Mouse (Mus musculus): ENCODE results near the gene Nrxn1.

The Nrxn1 gene

DNA sequence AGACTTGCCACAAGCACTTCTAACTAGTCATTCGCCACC is at the start of gene Nrxn1:
Gene Nrxn1, minus strand, starts transcription at position 30 of the 39 bp plus-strand sequence.
- no peak for DNase-seq (ENCODE audit: low spot score)

DNA sequence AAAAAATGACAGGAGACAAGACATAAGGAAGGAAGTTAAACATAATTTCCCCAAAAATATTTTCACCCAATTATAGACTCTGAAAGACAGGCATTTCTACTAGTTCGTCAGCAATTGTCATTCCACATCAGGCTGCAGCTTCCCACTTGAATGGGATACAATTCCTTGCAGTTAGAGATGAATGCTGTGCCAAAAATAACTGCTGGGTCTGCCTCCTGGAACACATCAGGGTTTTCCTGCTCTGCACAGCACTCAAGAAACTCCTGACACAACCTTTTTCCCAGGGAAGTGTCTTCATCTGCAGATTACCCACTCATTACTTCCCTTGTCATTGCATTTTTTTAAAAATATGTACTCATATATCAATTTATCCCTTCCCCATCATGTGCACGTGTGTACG is 44.0 kb upstream of the Nrxn1 start:
- DNase-seq (ENCODE audit: low spot score), result no peak

DNA sequence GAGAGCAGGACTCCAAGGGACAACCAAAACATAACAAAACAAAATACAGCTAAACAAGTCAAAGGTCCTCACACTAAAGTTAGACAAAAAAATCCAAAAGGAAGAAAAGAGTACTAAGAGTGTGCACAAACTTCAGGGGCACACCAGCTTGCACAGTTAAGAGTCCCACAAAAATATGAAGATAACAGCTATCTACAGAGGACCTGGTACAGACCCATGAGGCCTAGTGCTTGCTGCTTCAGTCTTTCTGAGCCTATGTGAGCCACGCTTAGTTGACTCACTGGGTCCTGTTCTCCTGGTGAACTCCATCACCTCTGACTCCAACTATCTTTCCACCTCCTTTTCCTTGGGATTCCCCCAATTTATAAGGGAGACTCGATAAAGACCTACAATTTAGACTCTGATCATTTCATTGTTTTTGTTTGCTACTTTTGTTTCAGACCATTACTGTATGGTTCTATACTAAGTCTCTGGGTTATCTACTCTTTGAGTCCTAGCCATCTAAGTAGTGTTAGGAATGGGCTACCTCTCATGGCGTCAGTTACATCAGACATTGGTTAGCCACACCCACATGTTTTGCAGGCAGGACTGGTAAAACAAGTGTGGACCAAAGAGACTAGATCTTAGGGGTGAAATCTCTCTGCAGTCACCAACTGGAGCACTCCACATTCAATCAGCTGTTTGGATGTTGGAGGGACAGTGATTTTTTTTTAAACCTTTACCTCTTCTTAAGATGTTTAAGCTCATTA is 20.2 kb upstream of the Nrxn1 start:
- DNase-seq (ENCODE audit: low spot score), result no peak

DNA sequence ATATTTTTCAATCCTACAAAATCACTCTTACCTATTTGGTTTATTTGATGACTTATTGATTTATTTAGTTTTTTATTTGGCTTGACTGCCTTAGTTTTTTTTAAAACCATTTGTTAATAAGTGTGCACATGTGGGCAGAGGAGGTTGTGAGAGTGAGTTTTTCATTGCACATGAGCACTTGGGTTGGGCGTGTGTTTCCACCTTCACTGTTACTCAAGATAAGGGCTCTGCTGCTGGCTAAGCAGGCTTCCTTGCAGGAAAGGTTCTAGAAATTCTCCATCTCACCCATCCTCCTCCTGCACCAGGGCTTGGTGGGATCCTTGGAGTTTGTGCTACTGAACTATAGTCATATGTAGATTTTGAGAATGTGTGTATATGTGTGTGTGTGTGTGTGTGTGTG is 19.2 kb upstream of the Nrxn1 start:
- no peak for DNase-seq (ENCODE audit: low spot score)

DNA sequence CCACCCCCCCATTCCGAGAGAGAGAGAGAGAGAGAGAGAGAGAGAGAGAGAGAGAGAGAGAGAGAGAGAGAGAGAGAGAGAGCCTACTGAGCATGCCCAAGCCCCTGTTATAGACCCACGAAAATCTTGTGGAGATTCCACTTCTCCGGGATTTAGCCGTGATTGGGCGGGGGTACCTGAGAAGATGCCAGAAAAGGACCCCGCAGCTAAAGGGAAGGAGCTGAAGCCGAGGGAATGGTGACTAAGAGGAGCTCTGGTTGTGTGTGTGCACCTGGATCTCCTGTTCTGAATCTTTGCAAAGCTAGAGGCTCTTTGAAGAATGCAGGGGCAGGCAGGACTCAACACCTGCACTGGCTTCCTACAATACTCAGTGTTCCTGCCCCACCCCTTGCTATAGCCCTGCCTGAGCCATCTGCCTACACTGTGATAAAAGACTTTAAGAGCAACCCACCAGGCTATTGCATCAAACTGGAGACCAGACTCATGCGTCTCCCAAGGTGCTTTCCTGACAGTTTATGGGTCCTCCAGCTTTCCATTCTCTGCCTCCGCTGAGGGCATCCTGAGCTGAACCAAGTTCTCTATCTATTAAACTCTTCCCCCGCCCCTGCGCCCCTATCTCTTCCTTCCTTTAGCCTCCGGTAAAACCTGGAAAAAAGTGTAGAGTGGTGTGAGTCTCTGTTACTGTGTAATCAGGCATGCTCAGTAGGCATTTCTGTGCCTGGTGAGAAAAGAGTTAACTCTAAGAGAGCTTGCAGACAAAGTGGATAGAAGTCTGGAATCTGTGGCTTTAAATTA is 407 bp upstream of the Nrxn1 start:
- no peak for DNase-seq (ENCODE audit: low spot score)

DNA sequence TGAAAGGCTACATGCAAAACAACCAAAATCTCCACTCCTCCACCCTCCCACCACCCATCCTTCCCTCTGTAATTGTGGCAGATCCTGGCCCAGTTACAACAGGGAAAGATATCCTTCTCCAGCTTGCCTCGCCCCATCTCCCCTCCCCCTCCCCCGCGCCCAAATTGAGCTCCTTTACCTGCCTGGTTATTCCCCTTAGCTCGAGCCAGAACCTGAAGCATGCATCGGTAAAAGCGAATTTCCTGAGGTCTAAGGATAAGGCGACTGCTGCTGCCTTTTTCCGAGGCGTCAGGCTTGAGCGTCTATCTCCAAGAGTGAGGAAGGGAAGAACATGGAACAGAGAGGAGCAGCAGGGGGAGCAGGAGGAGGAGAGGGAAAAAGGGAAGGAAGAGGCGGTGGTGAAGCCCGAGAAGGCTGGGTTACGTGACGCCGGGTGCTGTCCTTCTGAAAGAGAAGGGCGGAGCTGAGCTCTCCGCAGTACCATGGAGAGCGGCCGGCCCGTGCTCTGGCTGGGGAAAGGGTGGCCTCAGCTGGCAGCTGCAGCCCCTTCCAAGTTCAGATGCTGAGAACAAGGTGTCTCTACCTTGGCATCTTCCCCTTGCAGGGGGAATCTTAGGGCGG is 340 bp downstream of the Nrxn1 start:
- DNase-seq (ENCODE audit: low spot score), result peak; percentile 84

DNA sequence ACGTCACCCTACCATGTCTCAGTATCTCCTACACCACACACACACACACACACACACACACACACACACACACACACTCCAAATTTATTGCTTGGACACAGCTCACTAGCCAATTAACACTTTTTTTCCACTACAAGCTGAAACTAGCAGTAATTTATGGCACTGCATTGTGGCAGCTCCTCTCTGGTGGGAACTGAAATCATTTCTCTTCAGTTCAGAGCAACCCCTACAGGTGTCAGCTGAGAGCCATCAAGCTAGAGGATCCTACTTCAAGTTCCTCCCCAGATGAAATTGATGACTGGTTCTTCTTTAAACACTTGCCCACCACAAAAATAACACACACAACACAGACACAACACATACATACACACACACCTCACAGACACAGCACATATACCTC is 2.2 kb downstream of the Nrxn1 start:
- no peak for DNase-seq (ENCODE audit: low spot score)

DNA sequence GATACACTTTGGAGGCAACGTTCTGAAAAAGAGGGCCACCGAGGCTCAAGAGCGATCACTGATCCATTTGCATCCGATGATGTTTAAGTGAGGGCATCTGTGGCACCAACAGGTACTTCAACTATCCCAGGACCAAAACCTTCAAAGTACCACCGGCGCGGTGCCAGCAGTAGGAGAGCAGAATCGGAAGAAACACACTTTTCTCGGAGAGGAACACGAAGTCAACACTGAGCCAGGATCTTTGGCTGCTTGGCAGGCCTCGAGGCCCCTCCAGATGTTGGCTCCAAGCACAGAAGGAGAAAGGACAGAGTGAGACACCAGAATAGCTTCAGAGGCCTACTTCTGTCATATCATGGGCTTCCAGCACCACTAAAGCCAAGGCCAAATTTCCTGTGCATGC is 3.9 kb downstream of the Nrxn1 start:
- peak; percentile 36 for DNase-seq (ENCODE audit: low spot score)

DNA sequence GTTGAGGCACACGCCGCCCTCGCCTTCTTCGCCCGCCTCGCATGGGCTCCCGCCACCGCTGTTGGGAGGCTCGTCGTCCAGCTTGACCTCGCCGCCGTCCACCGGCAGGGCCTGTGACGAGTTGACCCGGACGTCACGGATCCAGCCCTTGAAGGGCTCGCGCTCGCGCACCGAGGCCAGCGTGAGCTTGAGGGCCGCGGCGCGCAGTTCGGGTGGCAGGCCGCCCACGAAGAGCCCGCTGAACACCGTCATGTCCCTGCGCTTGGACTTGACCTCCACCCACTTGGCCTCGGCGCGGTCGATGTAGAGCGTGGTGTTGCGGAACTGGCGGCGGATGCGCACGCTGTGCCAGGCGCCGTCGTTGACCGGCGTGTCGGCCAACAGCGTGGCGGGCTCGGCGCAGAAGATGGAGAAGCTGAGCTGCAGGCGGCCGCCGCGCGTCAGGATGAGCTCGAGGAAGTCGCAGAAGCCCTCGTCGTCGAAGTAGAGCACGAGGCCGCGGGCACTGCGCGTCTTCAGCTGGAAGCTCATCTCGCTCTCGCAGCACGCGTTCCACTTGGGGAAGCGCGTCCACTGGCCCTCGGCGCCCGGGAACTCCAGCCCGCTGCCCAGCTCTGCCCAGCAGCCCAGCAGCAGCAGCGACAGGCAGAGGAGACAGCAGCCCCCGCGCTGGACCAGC is 4.7 kb downstream of the Nrxn1 start:
- peak; percentile 40 for DNase-seq (ENCODE audit: low spot score)

DNA sequence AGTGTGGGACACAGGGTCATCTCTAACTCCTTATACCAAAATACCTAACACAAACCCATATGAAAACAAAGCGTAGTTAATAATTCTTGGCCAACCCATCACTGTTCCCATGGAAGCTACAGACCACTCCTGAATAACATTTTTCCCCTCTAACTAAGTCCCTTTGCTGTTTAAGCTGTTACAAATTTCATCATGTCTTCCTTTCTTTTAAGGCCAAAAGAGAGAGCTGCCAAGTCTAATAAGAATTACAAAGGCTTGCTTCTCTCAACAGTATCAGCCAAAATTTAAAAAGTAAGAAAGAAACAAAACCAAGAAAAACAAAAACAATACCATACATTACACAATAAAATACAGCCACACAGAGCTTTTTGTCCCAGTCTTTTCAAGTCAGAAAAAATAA is 6.5 kb downstream of the Nrxn1 start:
- DNase-seq (ENCODE audit: low spot score), result no peak

DNA sequence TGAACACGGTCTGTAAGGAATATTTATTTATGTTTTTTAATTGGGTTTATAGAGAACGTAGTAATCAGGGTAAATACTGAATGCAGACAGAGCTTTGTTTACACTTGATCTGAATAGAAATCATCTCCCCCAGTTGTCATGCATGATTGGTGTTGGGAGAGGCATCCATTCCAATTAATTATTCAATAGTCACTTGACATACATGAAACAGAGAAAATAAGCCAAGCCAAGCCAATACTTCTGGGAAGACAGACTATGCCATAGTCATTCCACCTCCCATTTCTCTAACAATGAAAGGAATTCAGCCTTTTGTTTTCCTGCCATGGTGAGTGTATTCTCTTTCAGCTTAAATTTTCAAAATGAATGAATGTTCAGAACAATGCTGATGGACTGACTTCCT is 7.5 kb downstream of the Nrxn1 start:
- DNase-seq (ENCODE audit: low spot score), result no peak

DNA sequence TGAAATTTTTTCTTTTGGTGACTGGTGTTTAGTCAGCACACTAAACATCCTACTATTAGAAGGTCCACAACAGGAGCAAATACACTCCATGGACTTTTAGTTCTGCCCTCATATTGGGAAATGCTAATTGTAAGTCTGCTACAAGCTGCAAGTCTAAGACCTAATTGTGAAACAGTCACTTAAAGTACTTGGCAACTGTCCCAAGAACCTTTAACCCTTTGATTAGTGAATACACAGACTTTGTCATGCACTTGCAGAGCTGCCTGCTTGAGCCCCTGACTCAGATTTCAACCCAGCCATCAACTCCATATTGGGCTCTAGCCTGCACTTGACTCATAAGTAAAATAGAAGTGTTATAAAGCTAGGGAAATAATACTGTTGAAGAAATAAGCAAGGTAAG is 13.8 kb downstream of the Nrxn1 start:
- DNase-seq (ENCODE audit: low spot score), result no peak

DNA sequence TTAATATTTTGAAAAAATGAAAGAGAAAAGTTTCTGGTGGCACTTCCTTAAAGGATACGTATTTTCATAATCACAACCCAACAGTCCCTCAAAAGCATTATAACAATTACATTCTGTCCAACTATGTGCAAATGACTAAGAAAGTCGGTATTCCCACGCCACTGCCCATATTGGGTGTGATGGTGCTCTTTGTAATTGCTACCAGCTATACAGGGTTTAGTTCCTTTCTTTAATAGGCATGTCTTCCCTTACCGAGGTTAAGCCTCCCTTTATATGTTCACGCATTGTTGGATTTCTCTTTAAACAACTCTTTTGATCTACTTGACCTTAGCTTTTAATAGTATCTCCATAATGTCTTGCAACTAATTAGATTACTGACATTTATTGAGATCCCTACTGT is 18.1 kb downstream of the Nrxn1 start:
- DNase-seq (ENCODE audit: low spot score), result no peak

DNA sequence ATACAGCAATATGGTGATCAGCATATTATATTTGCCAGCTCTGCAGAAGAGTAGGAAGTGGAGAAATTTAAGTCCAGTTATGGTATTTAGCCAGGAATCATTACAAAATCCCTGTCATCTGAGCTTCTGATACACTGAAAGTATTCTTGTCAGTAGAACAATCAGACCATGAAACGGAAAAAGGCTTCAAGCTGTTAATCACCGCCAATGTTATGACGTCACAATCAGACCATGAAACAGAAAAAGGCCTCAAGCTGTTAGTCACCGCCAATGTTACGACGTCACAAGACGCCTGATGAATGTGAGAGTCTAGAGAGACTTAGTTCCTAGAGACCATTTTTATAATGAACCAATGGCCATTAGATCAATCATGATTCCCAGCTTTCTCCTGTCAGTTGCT is 59.4 kb downstream of the Nrxn1 start:
- no peak for DNase-seq (ENCODE audit: low spot score)

DNA sequence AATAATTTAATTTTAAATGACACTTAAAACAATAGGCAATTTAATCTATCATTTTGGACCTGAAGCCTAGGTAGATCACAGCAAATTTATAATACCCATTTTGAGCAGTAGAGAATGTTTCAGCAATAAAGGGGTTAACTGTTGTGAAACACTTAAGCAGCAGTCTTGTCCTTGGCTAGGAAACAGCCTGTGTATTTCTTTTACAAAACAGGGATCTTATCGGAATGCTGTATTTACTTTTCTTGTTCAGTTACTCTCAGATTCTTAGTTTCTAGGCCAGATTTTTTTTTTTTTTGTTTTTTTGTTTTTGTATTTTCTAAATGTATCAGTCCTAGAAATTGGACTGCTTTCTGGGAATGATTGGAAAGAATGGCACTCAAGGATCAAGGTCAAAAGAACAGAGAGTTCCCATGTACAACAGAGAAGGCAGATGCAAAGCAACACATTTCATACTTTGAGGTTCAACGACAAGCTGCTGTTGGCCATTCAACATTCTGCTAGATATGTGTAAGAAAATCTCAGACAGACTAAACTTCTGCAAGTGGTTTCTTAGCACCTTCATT is 67.7 kb downstream of the Nrxn1 start:
- DNase-seq (ENCODE audit: low spot score), result no peak

DNA sequence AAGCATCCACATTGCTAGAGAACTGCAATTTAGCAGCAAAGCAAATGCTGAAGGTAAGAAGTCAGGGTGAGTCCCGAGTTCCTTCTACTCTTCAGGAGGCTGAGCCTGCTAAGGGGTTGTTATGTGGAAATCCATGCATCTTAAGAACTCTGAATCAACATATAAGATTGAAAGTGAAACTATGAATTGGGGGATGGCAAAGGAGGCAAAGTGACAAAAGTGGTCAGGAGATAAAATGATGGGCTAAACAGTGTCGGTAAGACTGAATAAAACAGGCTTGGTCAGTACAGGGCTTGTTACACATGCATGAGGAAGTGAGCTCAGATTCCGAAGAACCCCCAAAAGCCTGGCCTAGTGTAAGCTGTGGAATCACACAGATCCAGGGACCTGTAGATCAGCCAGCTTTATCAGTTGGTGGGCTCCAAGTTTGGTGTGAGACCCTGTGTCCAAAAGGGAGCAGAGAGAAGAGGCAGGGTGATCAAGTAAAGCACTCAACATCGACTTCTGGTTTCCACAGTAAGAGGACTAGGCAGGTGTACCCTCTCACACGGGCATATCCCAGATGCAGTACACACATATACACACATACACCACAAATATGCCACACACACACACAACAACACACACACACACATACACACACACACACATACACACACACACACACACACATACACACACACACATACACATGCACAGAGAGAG is 85.3 kb downstream of the Nrxn1 start:
- DNase-seq (ENCODE audit: low spot score), result no peak

DNA sequence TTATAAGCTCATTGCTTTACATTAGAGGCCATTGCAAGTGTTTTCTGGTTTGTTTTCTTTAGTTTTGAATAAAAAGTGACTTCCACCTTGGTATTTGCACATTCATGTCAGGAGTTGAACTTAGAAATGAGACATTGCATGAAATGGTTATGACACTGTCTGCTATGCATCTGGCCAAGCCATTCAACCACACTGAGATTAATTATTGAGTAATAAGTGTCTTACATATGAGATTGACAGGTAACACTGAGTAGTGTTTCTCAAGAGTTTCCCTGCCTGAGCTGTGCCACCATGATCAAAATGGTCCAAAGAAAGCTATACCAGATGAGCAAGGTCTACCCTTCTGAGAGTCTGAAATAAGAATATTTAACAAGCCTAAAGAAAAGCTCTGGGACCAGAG is 92.5 kb downstream of the Nrxn1 start:
- DNase-seq (ENCODE audit: low spot score), result no peak

DNA sequence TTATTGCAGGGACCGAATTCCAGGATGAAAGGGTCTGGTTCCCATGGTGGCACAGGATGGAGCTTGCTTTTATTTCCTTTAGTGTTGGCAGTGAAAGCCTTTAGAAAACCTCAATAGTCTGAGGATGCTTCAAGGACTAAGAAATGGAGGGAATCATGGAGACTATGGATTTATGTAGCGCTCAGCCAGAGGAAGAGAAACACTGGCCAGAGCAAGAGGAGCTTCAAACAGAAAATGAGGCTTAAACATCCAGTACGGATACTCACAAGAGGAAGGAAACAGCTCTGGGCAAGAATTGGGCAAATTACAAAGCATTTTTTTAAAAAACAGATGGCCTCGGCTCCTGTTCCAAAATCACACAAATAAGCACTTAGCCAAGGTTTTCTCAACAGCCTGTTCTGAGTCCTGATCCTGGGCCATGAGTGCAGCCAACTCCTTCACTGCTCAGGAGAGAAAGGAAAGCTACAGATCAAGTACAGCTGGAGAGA is 93.2 kb downstream of the Nrxn1 start:
- no peak for DNase-seq (ENCODE audit: low spot score)

DNA sequence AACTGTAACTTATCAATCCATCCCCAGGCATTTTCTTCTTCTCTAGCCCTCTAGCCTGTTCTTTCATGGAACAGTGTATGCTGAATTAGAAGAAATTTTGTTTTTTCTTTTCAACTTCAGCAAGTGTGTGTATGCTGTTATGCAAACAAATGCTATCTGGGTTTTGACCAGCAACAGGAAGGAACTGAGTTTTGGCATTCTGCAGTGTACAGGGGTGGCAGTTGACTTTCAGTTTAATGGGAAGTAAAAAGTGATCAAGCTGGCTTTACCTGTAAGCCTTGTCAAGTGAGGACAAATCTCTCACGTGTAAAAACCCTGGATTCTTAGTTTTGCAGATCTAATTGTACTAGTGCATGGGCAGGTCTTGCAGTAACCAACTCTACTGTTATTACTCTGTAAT is 95.2 kb downstream of the Nrxn1 start:
- DNase-seq (ENCODE audit: low spot score), result no peak

DNA sequence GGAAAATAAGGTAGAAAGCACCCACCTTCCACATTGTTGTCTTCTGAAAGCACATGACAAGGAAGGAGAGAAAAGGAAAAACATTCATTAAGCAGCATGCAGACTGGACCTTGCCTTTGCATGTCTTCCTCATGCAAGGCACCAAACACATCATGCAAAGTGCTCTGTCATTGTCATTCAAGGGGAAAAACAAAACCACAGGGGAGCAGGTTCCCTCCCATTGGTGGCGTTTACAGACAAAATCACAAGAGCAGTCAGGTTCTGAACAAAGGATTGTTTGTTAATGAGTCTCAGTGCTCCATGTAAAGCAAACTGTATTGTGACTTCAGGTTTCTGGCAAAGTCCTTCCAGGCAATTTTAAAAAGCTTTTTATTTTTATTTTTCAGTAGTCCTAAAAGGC is 97.4 kb downstream of the Nrxn1 start:
- DNase-seq (ENCODE audit: low spot score), result no peak

DNA sequence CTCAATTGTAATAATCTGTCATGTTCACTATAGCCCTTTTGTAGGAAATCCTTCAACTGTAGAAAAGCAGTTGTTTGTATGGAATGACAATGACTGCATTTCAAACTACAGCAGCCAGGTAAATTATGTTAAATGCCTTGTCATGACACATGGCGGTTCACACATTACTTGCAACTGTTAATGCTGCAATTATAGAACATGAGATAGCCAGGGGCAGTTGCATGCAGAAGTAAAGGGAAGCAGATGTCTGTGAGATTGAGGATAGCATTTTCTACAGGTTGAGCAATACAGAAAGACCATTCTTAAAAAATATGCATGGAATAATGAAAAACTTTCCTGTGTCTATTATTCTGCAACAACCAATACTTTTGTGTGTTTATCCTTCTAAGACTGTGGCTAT is 98.6 kb downstream of the Nrxn1 start:
- no peak for DNase-seq (ENCODE audit: low spot score)

DNA sequence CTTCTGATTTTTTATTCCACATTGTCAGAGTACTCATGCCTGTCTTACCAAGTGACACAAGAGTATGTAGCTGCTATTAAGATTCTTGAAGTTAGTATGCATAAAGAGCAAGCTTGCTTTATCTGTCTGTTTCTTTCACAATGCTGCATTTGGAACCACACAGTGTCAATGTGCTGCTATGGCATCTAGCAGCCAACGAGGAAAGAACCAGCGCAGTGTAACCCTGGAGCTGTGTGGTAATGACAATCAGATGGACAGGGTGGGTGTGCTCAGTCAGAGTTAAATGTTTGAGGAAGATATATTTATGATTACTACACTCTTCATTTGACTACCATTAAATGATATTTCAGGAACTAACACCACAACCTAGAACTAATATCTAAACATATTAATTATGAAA is 102.1 kb downstream of the Nrxn1 start:
- no peak for DNase-seq (ENCODE audit: low spot score)
